Mouse (Mus musculus): Measurements from ENCODE around the gene Mgst2. TPM values are rescaled to one million over a fixed set of nuclear protein-coding genes. Genes with fewer than 3 reads are reported as not detected.

Gene Mgst2
- total and polyA plus RNA-seq, 3 experiments, result 0.69 to 3.1 TPM; not detected in 1

GRCm38 (mm10) chr3:51638260-51638659, 21.9 kb upstream of the Mgst2 start (continued):
- no peak for TF ChIP-seq MAZ (IDR thresholded peaks at IDR 0.05; ENCODE audit: low read depth, low read length)
- no peak for TF ChIP-seq ZC3H11A (IDR thresholded peaks at IDR 0.05; ENCODE audit: low read depth, low read length)
- peak; percentile 21; the same call in 1 of the 2 replicates for TF ChIP-seq GATA1 (IDR thresholded peaks at IDR 0.05; ENCODE audit: low read depth, low read length)
- TF ChIP-seq RCOR1 (IDR thresholded peaks at IDR 0.05; ENCODE audit: low read depth, low read length), result peak; percentile 26; the same call in 1 of the 2 replicates
- TF ChIP-seq MYC (IDR thresholded peaks at IDR 0.05; ENCODE audit: low read depth, low read length), result no peak

DNA sequence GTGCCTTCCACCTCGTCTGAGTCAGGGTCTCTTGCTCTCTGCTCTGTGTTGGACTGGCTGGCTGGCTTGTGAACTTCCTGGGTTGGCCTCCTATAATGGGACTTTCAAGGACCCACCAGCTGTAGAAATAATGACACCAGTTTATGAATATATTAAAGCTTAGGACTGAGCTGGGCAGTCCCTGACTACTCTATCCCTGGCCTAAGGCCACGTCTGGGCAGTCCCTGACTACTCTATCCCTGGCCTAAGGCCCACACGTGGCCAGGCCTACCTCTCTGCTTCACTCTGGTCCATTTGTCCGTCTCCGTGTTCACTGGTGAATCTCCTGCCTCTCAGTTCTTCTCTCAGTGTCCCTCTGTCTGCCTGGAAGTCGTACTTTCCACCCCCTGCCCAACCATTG, 14.7 kb upstream of the Mgst2 start:
- H3K4me1 ChIP-seq (ENCODE audit: control insufficient read depth in 1 of 2, insufficient read depth in 2 of 2, low read length in 2 of 2), result no peaks in the 10 kb centered on the region; a peak in 1 of 4 replicates
- no peak overlapping the region for H3K4me3 ChIP-seq (ENCODE audit: control insufficient read depth in 1 of 2, insufficient read depth in 1 of 2, low read depth in 2 of 2, low read length in 2 of 2)
- H3K36me3 ChIP-seq (ENCODE audit: control insufficient read depth in 1 of 2, insufficient read depth in 2 of 2, low read length in 2 of 2), result no peaks in the 10 kb centered on the region
- no peaks in the 10 kb centered on the region for H3K27me3 ChIP-seq (ENCODE audit: control insufficient read depth in 1 of 2, insufficient read depth in 2 of 2, low read length in 2 of 2)
- no peak overlapping the region for H3K9ac ChIP-seq (ENCODE audit: control insufficient read depth, low read depth, low read length, poor library complexity, severe bottlenecking)
- no peak for DNase-seq (ENCODE audit: low read depth, low spot score)
- no peaks in the 10 kb centered on the region for H3K9me3 ChIP-seq (replicated peaks; ENCODE audit: insufficient read depth, low read length)
- H3K27ac ChIP-seq (ENCODE audit: control insufficient read depth, low read depth, low read length), result no peak overlapping the region
- TF ChIP-seq RAD21 (IDR thresholded peaks at IDR 0.05; ENCODE audit: low read depth, low read length), result no peak
- TF ChIP-seq CTCF (IDR thresholded peaks at IDR 0.05 in 2 of 3, conservative IDR thresholded peaks at IDR 0.05 in 1 of 3; ENCODE audit: control insufficient read depth in 1 of 3, insufficient read depth in 1 of 3, low read depth in 2 of 3, low read length in 3 of 3, poor library complexity in 1 of 3, severe bottlenecking in 1 of 3), result no peak
- no peak for TF ChIP-seq MAFK (IDR thresholded peaks at IDR 0.05; ENCODE audit: borderline replicate concordance, low read depth, low read length)
- no peak for TF ChIP-seq JUND (IDR thresholded peaks at IDR 0.05; ENCODE audit: low read depth, low read length)
- no peak for TF ChIP-seq TAL1 (IDR thresholded peaks at IDR 0.05; ENCODE audit: low read length)
- TF ChIP-seq USF1 (IDR thresholded peaks at IDR 0.05; ENCODE audit: low read depth, low read length), result no peak
- TF ChIP-seq MYB (IDR thresholded peaks at IDR 0.05; ENCODE audit: low read depth, low read length), result no peak
- no peak for TF ChIP-seq ZNF384 (IDR thresholded peaks at IDR 0.05; ENCODE audit: low read depth, low read length)
- TF ChIP-seq MXI1 (IDR thresholded peaks at IDR 0.05; ENCODE audit: low read depth, low read length), result no peak
- TF ChIP-seq POLR2A (IDR thresholded peaks at IDR 0.05; ENCODE audit: control insufficient read depth in 1 of 2, insufficient read depth in 1 of 2, low read depth in 1 of 2, low read length in 2 of 2, poor library complexity in 1 of 2), result no peak
- no peak for TF ChIP-seq POLR2AphosphoS2 (IDR thresholded peaks at IDR 0.05; ENCODE audit: low read length)
- TF ChIP-seq ZMIZ1 (IDR thresholded peaks at IDR 0.05; ENCODE audit: low read depth, low read length), result no peak
- TF ChIP-seq ETS1 (IDR thresholded peaks at IDR 0.05; ENCODE audit: low read depth, low read length), result no peak
- TF ChIP-seq GATA1 (IDR thresholded peaks at IDR 0.05; ENCODE audit: low read depth, low read length), result no peak
- TF ChIP-seq ZC3H11A (IDR thresholded peaks at IDR 0.05; ENCODE audit: low read depth, low read length), result no peak
- H3K79me2 ChIP-seq (ENCODE audit: control insufficient read depth, insufficient read depth, low read length, poor library complexity), result no peaks in the 10 kb centered on the region

DNA sequence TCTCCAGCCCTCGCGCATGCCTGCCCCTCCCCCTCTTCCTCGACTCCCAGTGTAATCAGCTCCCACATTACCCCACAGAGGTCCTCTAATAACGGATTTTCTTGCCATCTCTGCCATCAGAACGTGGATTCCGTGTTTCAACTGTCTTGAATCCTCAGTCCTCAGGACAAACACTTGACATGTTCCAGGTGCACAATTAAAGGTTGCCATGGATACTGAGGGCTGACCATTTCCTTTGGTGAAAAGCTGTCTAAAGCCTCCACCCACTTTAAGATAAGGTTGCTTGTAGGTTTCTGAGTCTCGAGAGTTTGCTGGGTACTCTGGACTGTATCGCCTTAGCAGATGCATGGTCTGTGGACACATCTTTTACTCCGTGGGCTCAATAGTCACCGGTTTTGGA, 13.9 kb upstream of the Mgst2 start:
- DNase-seq (ENCODE audit: low read depth, low spot score), result no peak
- H3K36me3 ChIP-seq (ENCODE audit: control insufficient read depth in 1 of 2, insufficient read depth in 2 of 2, low read length in 2 of 2), result no peaks in the 10 kb centered on the region
- H3K79me2 ChIP-seq (ENCODE audit: control insufficient read depth, insufficient read depth, low read length, poor library complexity), result no peaks in the 10 kb centered on the region
- H3K9ac ChIP-seq (ENCODE audit: control insufficient read depth, low read depth, low read length, poor library complexity, severe bottlenecking), result no peak overlapping the region
- no peak overlapping the region for H3K4me3 ChIP-seq (ENCODE audit: control insufficient read depth in 1 of 2, insufficient read depth in 1 of 2, low read depth in 2 of 2, low read length in 2 of 2)
- no peaks in the 10 kb centered on the region for H3K9me3 ChIP-seq (replicated peaks; ENCODE audit: insufficient read depth, low read length)
- H3K4me1 ChIP-seq (ENCODE audit: control insufficient read depth in 1 of 2, insufficient read depth in 2 of 2, low read length in 2 of 2), result no peaks in the 10 kb centered on the region; a peak in 1 of 4 replicates
- H3K27me3 ChIP-seq (ENCODE audit: control insufficient read depth in 1 of 2, insufficient read depth in 2 of 2, low read length in 2 of 2), result no peaks in the 10 kb centered on the region
- no peak overlapping the region for H3K27ac ChIP-seq (ENCODE audit: control insufficient read depth, low read depth, low read length)
- no peak for TF ChIP-seq MYC (IDR thresholded peaks at IDR 0.05; ENCODE audit: low read depth, low read length)
- no peak for TF ChIP-seq MEF2A (IDR thresholded peaks at IDR 0.05; ENCODE audit: extremely low read depth, insufficient replicate concordance, low read depth, low read length, poor library complexity, severe bottlenecking)
- no peak for TF ChIP-seq EP300 (IDR thresholded peaks at IDR 0.05; ENCODE audit: low read depth in 1 of 2, low read length in 2 of 2)
- no peak for TF ChIP-seq MAFK (IDR thresholded peaks at IDR 0.05; ENCODE audit: borderline replicate concordance, low read depth, low read length)
- no peak for TF ChIP-seq KAT2A (conservative IDR thresholded peaks at IDR 0.05; ENCODE audit: low read depth, low read length)
- no peak for TF ChIP-seq RAD21 (IDR thresholded peaks at IDR 0.05; ENCODE audit: low read depth, low read length)
- TF ChIP-seq MAZ (IDR thresholded peaks at IDR 0.05; ENCODE audit: low read depth, low read length), result no peak
- TF ChIP-seq POLR2AphosphoS2 (IDR thresholded peaks at IDR 0.05; ENCODE audit: low read length), result no peak
- TF ChIP-seq POLR2AphosphoS5 (IDR thresholded peaks at IDR 0.05; ENCODE audit: borderline replicate concordance, low read depth, low read length), result no peak
- no peak for TF ChIP-seq TAL1 (IDR thresholded peaks at IDR 0.05; ENCODE audit: low read length)
- no peak for TF ChIP-seq GABPA (IDR thresholded peaks at IDR 0.05; ENCODE audit: low read depth, low read length)
